Mouse (Mus musculus) MEL (cell line): ENCODE results near the gene Cxcr6. TPM values are rescaled to one million over a fixed set of nuclear protein-coding genes. Genes with fewer than 3 reads are reported as not detected.

Experiments
- DNase-seq: peaks from one replicate; pipeline ENCODE4 v3.0.0; 2011; ENCODE audit warnings: low read depth, low spot score
- H3K27ac ChIP-seq: 2 replicates; pipeline ENCODE4 v1.5.1; 2012; ENCODE audit warnings: low read depth, mild to moderate bottlenecking, control low read depth, low read length, moderate library complexity; ENCODE audit not compliant: control insufficient read depth
- H3K27me3 ChIP-seq, 2 experiments: fragments of 150-350 bp in 1 of 2; sonication (generic) in 1 of 2; 2 replicates each; pipeline ENCODE4 v1.6.1; 2012; ENCODE audit warnings: low read length in 2 of 2, mild to moderate bottlenecking in 2 of 2, improper control_type of control experiment in 1 of 2, moderate library complexity in 1 of 2; ENCODE audit not compliant: insufficient read depth in 2 of 2, control insufficient read depth in 1 of 2
- H3K36me3 ChIP-seq, 2 experiments: 2 replicates each; pipeline ENCODE4 v1.6.1; 2012 to 2014; ENCODE audit warnings: low read length in 2 of 2, improper control_type of control experiment in 1 of 2, inconsistent platforms in 1 of 2, mild to moderate bottlenecking in 1 of 2; ENCODE audit not compliant: insufficient read depth in 2 of 2, control insufficient read depth in 1 of 2
- H3K4me1 ChIP-seq, 2 experiments: fragments of 150-350 bp in 1 of 2; sonication (generic) in 1 of 2; 2 replicates each; pipeline ENCODE4 v1.6.1; 2012; ENCODE audit warnings: low read length in 2 of 2, improper control_type of control experiment in 1 of 2, mild to moderate bottlenecking in 1 of 2; ENCODE audit not compliant: insufficient read depth in 2 of 2, control insufficient read depth in 1 of 2
- H3K4me3 ChIP-seq, 2 experiments: fragments of 150-350 bp in 1 of 2; sonication (generic) in 1 of 2; 2 replicates each; pipeline ENCODE4 v1.5.1; 2012; ENCODE audit warnings: low read depth in 2 of 2, low read length in 2 of 2, mild to moderate bottlenecking in 2 of 2, moderate library complexity in 2 of 2, control low read depth in 1 of 2, improper control_type of control experiment in 1 of 2; ENCODE audit not compliant: control insufficient read depth in 1 of 2, insufficient read depth in 1 of 2
- H3K79me2 ChIP-seq: 2 replicates; pipeline ENCODE4 v1.6.1; 2012; ENCODE audit warnings: mild to moderate bottlenecking, low read length, moderate library complexity; ENCODE audit not compliant: control insufficient read depth, poor library complexity, insufficient read depth
- H3K9ac ChIP-seq: 2 replicates; pipeline ENCODE4 v1.6.1; 2012; ENCODE audit warnings: low read depth, mild to moderate bottlenecking, control low read depth, low read length, moderate library complexity; ENCODE audit not compliant: control insufficient read depth, poor library complexity, severe bottlenecking
- H3K9me3 ChIP-seq: fragments of 150-350 bp; sonication (generic); replicated peaks from 2 replicates; pipeline ENCODE4 v1.6.1; 2012; ENCODE audit warnings: mild to moderate bottlenecking, low read length, improper control_type of control experiment, moderate library complexity; ENCODE audit not compliant: insufficient read depth
- BHLHE40 ChIP-seq: IDR thresholded peaks from 2 replicates; pipeline ENCODE4 v1.6.1; 2012; ENCODE audit warnings: low read depth, mild to moderate bottlenecking, inconsistent platforms, low read length, improper control_type of control experiment, borderline replicate concordance
- CTCF ChIP-seq, 3 experiments: IDR thresholded peaks in 2 of 3; conservative IDR thresholded peaks in 1 of 3; 2 replicates each; pipeline ENCODE4 v1.5.1; 2011 to 2012; ENCODE audit warnings: low read length in 3 of 3, low read depth in 2 of 3, mild to moderate bottlenecking in 2 of 3, improper control_type of control experiment in 1 of 3, inconsistent platforms in 1 of 3, mixed read lengths in 1 of 3, moderate library complexity in 1 of 3; ENCODE audit not compliant: control insufficient read depth in 1 of 3, insufficient read depth in 1 of 3, poor library complexity in 1 of 3, severe bottlenecking in 1 of 3
- E2F4 ChIP-seq: IDR thresholded peaks from 2 replicates; pipeline ENCODE4 v1.6.1; 2011; ENCODE audit warnings: low read depth, low read length, improper control_type of control experiment, borderline replicate concordance
- ELF1 ChIP-seq: IDR thresholded peaks from 2 replicates; pipeline ENCODE4 v1.6.1; 2014; ENCODE audit warnings: low read depth, mild to moderate bottlenecking, inconsistent platforms, low read length, improper control_type of control experiment, moderate library complexity
- EP300 ChIP-seq, 2 experiments: IDR thresholded peaks; 2 replicates each; pipeline ENCODE4 v1.6.1; 2011; ENCODE audit warnings: improper control_type of control experiment in 2 of 2, low read length in 2 of 2, low read depth in 1 of 2, mild to moderate bottlenecking in 1 of 2
- ETS1 ChIP-seq: IDR thresholded peaks from 2 replicates; pipeline ENCODE4 v1.6.1; 2012; ENCODE audit warnings: low read depth, mild to moderate bottlenecking, inconsistent platforms, low read length, improper control_type of control experiment, moderate library complexity
- GABPA ChIP-seq: IDR thresholded peaks from 2 replicates; pipeline ENCODE4 v1.6.1; 2012; ENCODE audit warnings: low read depth, mild to moderate bottlenecking, inconsistent platforms, low read length, improper control_type of control experiment, moderate library complexity
- GATA1 ChIP-seq: IDR thresholded peaks from 2 replicates; pipeline ENCODE4 v1.6.1; 2011; ENCODE audit warnings: low read depth, low read length, improper control_type of control experiment
- JUND ChIP-seq: IDR thresholded peaks from 2 replicates; pipeline ENCODE4 v1.6.1; 2011; ENCODE audit warnings: low read depth, mild to moderate bottlenecking, improper control_type of control experiment, low read length
- KAT2A ChIP-seq: conservative IDR thresholded peaks from 2 replicates; pipeline ENCODE4 v1.6.1; 2012; ENCODE audit warnings: low read depth, low read length, improper control_type of control experiment, inconsistent platforms
- MAX ChIP-seq: IDR thresholded peaks from 2 replicates; pipeline ENCODE4 v1.6.1; 2011; ENCODE audit warnings: low read length, improper control_type of control experiment
- MAZ ChIP-seq: IDR thresholded peaks from 2 replicates; pipeline ENCODE4 v1.6.1; 2012; ENCODE audit warnings: low read depth, mild to moderate bottlenecking, inconsistent platforms, low read length, improper control_type of control experiment
- MXI1 ChIP-seq: IDR thresholded peaks from 2 replicates; pipeline ENCODE4 v1.6.1; 2011; ENCODE audit warnings: mild to moderate bottlenecking, low read depth, low read length, improper control_type of control experiment
- NRF1 ChIP-seq: IDR thresholded peaks from 2 replicates; pipeline ENCODE4 v1.6.1; 2014; ENCODE audit warnings: low read depth, mild to moderate bottlenecking, inconsistent platforms, low read length, improper control_type of control experiment, moderate library complexity; ENCODE audit not compliant: poor library complexity, insufficient read depth, severe bottlenecking
- POLR2A ChIP-seq, 2 experiments: IDR thresholded peaks; 2 replicates each; pipeline ENCODE4 v1.6.1; 2011 to 2012; ENCODE audit warnings: low read length in 2 of 2, mild to moderate bottlenecking in 2 of 2, control low read depth in 1 of 2, improper control_type of control experiment in 1 of 2, low read depth in 1 of 2, moderate library complexity in 1 of 2; ENCODE audit not compliant: control insufficient read depth in 1 of 2, insufficient read depth in 1 of 2, poor library complexity in 1 of 2
- SIN3A ChIP-seq: IDR thresholded peaks from 2 replicates; pipeline ENCODE4 v1.6.1; 2012; ENCODE audit warnings: low read length, improper control_type of control experiment, inconsistent platforms
- TCF12 ChIP-seq: IDR thresholded peaks from 2 replicates; pipeline ENCODE4 v1.6.1; 2014; ENCODE audit warnings: low read depth, mild to moderate bottlenecking, inconsistent platforms, low read length, improper control_type of control experiment, moderate library complexity
- USF2 ChIP-seq, 2 experiments: IDR thresholded peaks; 2 replicates each; pipeline ENCODE4 v1.6.1; 2011 to 2012; ENCODE audit warnings: improper control_type of control experiment in 2 of 2, low read length in 2 of 2, borderline replicate concordance in 1 of 2, inconsistent platforms in 1 of 2, low read depth in 1 of 2, mild to moderate bottlenecking in 1 of 2; ENCODE audit not compliant: insufficient read depth in 1 of 2
- ZKSCAN1 ChIP-seq: IDR thresholded peaks from 2 replicates; pipeline ENCODE4 v1.6.1; 2012; ENCODE audit warnings: low read depth, mild to moderate bottlenecking, inconsistent platforms, low read length, improper control_type of control experiment, moderate library complexity
- ZNF384 ChIP-seq: IDR thresholded peaks from 2 replicates; pipeline ENCODE4 v1.6.1; 2012; ENCODE audit warnings: low read depth, mild to moderate bottlenecking, inconsistent platforms, low read length, improper control_type of control experiment
- polyA plus RNA-seq, 2 experiments: library from polyadenylated mRNA; stranded (reverse) in 1 of 2; unstranded in 1 of 2; fragments of >175 nt in 1 of 2; fragments of >200 nt in 1 of 2; gene quantifications; 2 replicates each; pipeline versions ENCODE4 v1.2.1 to v1.2.4; 2012; ENCODE audit warnings: low replicate concordance in 2 of 2, low read depth in 1 of 2; ENCODE audit not compliant: insufficient read length in 2 of 2, insufficient read depth in 1 of 2, missing spikeins in 1 of 2
- total RNA-seq: library from RNA; depleted of rRNA; stranded (reverse); fragments of 300-350 nt; gene quantifications from 2 replicates; pipeline ENCODE4 v1.2.3, GENCODE M21; 2012

Gene Cxcr6
- total and polyA plus RNA-seq, 3 experiments: 0.04 TPM; not detected in 2

- no peaks in the 10 kb centered on the region for H3K9me3 ChIP-seq
- no peak overlapping the region for H3K4me3 ChIP-seq
- no peaks in the 10 kb centered on the region; a peak in 1 of 4 replicates for H3K36me3 ChIP-seq
- no peak overlapping the region for H3K27ac ChIP-seq
- no peak for DNase-seq
- TF ChIP-seq BHLHE40 (no peak), MAX (no peak), CTCF (IDR thresholded peaks at IDR 0.05 in 2 of 3, conservative IDR thresholded peaks at IDR 0.05 in 1 of 3; ENCODE audit: control insufficient read depth in 1 of 3, insufficient read depth in 1 of 3, low read depth in 2 of 3, low read length in 3 of 3, poor library complexity in 1 of 3, severe bottlenecking in 1 of 3) (no peak), POLR2A (IDR thresholded peaks at IDR 0.05; ENCODE audit: control insufficient read depth in 1 of 2, insufficient read depth in 1 of 2, low read depth in 1 of 2, low read length in 2 of 2, poor library complexity in 1 of 2) (no peak), ZNF384 (no peak), ELF1 (no peak), ETS1 (no peak), MAZ (no peak), MXI1 (no peak), GABPA (no peak), SIN3A (no peak), KAT2A (no peak), NRF1 (no peak), TCF12 (no peak), EP300 (IDR thresholded peaks at IDR 0.05; ENCODE audit: low read depth in 1 of 2, low read length in 2 of 2) (no peak), JUND (no peak), USF2 (IDR thresholded peaks at IDR 0.05; ENCODE audit: borderline replicate concordance in 1 of 2, insufficient read depth in 1 of 2, low read depth in 1 of 2, low read length in 2 of 2) (no peak)
- H3K9ac ChIP-seq: no peak overlapping the region
- H3K27me3 ChIP-seq: peaks cover 2 to 4% of the 10 kb centered on the region in 2 experiments; a peak in 3 of 4 replicates
- no peaks in the 10 kb centered on the region for H3K4me1 ChIP-seq
- no peaks in the 10 kb centered on the region for H3K79me2 ChIP-seq
These were observed 42.5 kb upstream of the Cxcr6 start for GRCm38 (mm10) chr9:123763771-123764170.

- Histone ChIP-seq H3K36me3 (no peaks in the 10 kb centered on the region), H3K79me2 (no peaks in the 10 kb centered on the region), H3K27me3 (peaks cover 4% of the 10 kb centered on the region in 2 experiments; a peak in 3 of 4 replicates), H3K9me3 (no peaks in the 10 kb centered on the region), H3K4me1 (no peaks in the 10 kb centered on the region), H3K4me3 (no peak overlapping the region), H3K27ac (no peak overlapping the region)
- DNase-seq: no peak
- TF ChIP-seq E2F4: no peak
- no peak for TF ChIP-seq ZKSCAN1
- TF ChIP-seq GATA1: no peak
- TF ChIP-seq, all 39 proteins: peak for 0
- no peak overlapping the region for H3K9ac ChIP-seq
These were observed 39.3 kb upstream of the Cxcr6 start for GRCm38 (mm10) chr9:123766996-123767395.
